Mouse (Mus musculus): ENCODE measurements around the gene Col6a1. TPM values are rescaled to one million over a fixed set of nuclear protein-coding genes. Genes with fewer than 3 reads are reported as not detected.

Gene Col6a1
- polyA plus RNA-seq, 1 experiment from 2014 or later, result 327 TPM

DNA sequence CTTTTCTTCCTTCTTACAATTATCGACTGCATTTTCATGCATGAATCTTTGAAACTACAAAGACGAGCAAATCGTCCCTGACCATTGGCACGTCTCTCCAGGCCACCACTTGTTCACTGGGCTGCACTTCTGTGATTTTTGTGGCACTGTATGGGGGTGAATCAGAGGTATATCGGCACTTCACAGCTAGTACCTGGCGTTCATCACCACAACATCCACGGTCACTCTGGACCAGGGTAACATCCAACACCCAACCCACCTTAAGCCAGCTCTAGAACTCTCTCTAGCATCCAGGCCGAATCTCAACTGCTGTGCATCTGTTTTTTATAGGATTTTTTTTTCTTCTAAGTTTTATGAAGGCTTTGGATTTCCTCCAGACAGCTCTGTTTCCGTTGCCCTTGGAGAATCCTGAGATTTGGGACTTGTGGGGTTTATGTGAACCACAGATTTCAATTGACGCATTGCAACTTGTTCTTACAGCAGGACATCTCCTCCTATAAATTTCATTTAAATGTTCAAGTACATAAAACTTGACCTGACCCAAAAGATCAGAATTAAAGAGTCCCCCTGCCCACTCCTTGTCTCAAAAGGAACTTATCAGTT lies 30.6 kb downstream of the Col6a1 start:
- Histone ChIP-seq H3K36me3 (ENCODE audit: control insufficient read depth, insufficient read depth, low read length) (no peaks in the 10 kb centered on the region), H3K4me2 (ENCODE audit: low read depth, low read length) (no peak overlapping the region), H3K4me1 (ENCODE audit: control insufficient read depth, insufficient read depth, low read length) (0 out of 2 replicates have a peak, but pooled peaks cover 5% of the 10 kb centered on the region), H3K4me3 (ENCODE audit: low read length) (no peak overlapping the region), H3K9me3 (ENCODE audit: control insufficient read depth, low read length) (no peaks in the 10 kb centered on the region), H3K27ac (ENCODE audit: low read length) (peak overlapping the region; percentile 79), H3K9ac (ENCODE audit: low read depth, low read length) (no peak overlapping the region), H3K27me3 (replicated peaks; ENCODE audit: control insufficient read depth, insufficient read depth, low read length) (no peaks in the 10 kb centered on the region)
- 63% methylated on average over 10 of the region's 10 CpGs for WGBS
- ATAC-seq, result no peak

DNA sequence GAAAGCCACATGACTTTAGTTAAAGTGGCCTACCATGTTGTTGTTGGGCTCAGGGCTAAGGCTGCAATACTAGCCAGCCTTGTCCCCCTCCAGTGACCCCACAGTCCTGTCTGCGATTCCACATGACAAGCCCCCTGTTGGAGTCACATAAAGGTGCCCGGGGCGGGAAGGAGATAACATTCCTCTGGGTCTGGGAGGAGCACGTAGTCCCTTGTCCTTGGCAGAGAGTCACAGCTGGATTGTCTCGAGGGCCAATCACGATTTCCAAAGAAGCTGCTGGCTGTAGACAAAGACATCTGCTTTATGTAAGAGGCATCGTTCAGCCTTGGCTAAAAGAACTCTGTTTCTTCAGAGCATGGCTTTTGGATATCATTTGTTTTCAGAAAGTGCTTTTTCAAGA lies 31.2 kb downstream of the Col6a1 start:
- H3K4me2 ChIP-seq (ENCODE audit: low read depth, low read length), result no peak overlapping the region
- no peaks in the 10 kb centered on the region for H3K27me3 ChIP-seq (replicated peaks; ENCODE audit: control insufficient read depth, insufficient read depth, low read length)
- H3K27ac ChIP-seq (ENCODE audit: low read length), result peak overlapping the region; percentile 79
- 29% methylated on average over 7 of the region's 7 CpGs for WGBS
- H3K4me3 ChIP-seq (ENCODE audit: low read length), result no peak overlapping the region
- no peaks in the 10 kb centered on the region for H3K36me3 ChIP-seq (ENCODE audit: control insufficient read depth, insufficient read depth, low read length)
- no peak overlapping the region for H3K9ac ChIP-seq (ENCODE audit: low read depth, low read length)
- no peaks in the 10 kb centered on the region for H3K9me3 ChIP-seq (ENCODE audit: control insufficient read depth, low read length)
- H3K4me1 ChIP-seq (ENCODE audit: control insufficient read depth, insufficient read depth, low read length), result 0 out of 2 replicates have a peak, but pooled peaks cover 3% of the 10 kb centered on the region
- peak; percentile 40; the same call in 1 of the 2 replicates for ATAC-seq

DNA sequence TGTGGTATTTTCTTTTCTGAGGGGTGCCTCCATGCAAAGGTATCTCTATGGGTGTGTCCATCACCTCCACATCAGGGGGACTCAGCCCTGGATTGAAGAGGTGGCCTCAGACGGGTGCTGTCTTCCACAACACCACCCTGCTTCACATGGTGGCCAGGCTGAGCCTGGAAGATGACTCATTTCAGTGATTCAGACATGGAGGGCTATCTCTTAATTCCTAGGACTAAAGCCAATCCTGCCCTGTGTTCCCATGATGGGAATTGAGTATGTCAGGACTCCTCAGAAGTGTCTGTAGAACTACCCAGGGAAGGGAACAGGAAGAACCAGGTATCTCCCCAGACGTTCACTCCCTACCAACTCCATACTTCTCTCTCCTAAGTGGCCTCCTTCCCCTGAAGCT lies 32.5 kb downstream of the Col6a1 start:
- Histone ChIP-seq H3K4me2 (ENCODE audit: low read depth, low read length) (no peak overlapping the region), H3K27ac (ENCODE audit: low read length) (no peak overlapping the region), H3K9me3 (ENCODE audit: control insufficient read depth, low read length) (no peaks in the 10 kb centered on the region), H3K27me3 (replicated peaks; ENCODE audit: control insufficient read depth, insufficient read depth, low read length) (no peaks in the 10 kb centered on the region), H3K4me1 (ENCODE audit: control insufficient read depth, insufficient read depth, low read length) (0 out of 2 replicates have a peak, but pooled peaks cover 3% of the 10 kb centered on the region), H3K9ac (ENCODE audit: low read depth, low read length) (no peak overlapping the region), H3K36me3 (ENCODE audit: control insufficient read depth, insufficient read depth, low read length) (no peaks in the 10 kb centered on the region), H3K4me3 (ENCODE audit: low read length) (no peak overlapping the region)
- ATAC-seq, result no peak
- WGBS, result 85% methylated on average over 2 of the region's 2 CpGs

DNA sequence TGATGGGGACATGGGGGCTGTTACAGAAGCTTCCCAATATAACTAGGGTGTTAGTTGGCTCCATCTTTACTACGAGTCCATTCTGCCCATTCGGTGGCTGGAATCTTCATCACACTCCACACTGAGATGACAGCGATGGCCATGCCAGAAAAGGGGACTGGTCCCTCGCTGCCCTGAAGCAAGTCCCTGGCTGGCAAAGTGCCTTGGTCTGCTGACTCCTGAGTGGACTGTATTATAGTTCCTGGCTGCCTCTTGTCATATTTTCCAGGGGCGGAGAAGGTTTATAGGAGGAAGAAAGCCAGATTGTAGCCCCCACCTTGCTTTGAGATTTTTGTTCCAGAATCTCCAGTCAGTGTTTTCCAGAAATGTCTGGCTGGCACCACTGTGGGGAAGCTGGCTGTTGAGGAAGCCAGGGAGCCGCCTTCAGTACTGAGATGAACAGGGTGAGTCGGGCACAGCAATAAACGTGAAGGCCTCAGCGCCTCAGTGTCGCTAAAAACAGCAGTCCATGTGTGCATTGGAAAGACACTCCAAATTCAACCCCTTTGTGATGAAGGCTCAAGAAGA lies 40.4 kb downstream of the Col6a1 start:
- no peak overlapping the region for H3K27ac ChIP-seq (ENCODE audit: low read length)
- 89% methylated on average over 10 of the region's 10 CpGs for WGBS
- no peak for ATAC-seq
- H3K9me3 ChIP-seq (ENCODE audit: control insufficient read depth, low read length), result no peaks in the 10 kb centered on the region
- H3K4me3 ChIP-seq (ENCODE audit: low read length), result no peak overlapping the region
- H3K4me1 ChIP-seq (ENCODE audit: control insufficient read depth, insufficient read depth, low read length), result peaks cover 18% of the 10 kb centered on the region
- H3K27me3 ChIP-seq (replicated peaks; ENCODE audit: control insufficient read depth, insufficient read depth, low read length), result no peaks in the 10 kb centered on the region
- no peak overlapping the region for H3K4me2 ChIP-seq (ENCODE audit: low read depth, low read length)
- H3K9ac ChIP-seq (ENCODE audit: low read depth, low read length), result no peak overlapping the region
- H3K36me3 ChIP-seq (ENCODE audit: control insufficient read depth, insufficient read depth, low read length), result no peaks in the 10 kb centered on the region

DNA sequence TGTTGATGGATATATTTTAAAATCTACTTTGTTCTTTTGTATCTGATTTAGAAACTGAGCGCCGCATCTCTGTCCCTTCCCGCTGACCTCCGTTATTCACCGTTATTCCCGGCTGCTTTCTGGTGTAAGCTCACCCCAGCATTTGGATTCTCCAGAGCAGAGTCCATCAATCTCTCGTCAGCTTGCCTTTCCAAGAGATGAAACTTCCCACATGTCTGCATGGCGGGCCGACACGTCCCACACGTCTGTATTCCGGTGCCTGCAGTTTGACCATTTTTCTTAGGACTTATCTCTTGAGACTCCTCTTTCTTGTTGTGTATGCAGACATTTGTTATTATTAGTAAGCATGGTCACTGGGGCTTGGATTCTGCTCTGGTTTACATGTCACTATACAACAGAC lies 42.0 kb downstream of the Col6a1 start:
- Histone ChIP-seq H3K9ac (ENCODE audit: low read depth, low read length) (no peak overlapping the region), H3K9me3 (ENCODE audit: control insufficient read depth, low read length) (no peaks in the 10 kb centered on the region), H3K27ac (ENCODE audit: low read length) (peak overlapping the region; percentile 21), H3K4me1 (ENCODE audit: control insufficient read depth, insufficient read depth, low read length) (peaks cover 21% of the 10 kb centered on the region), H3K27me3 (replicated peaks; ENCODE audit: control insufficient read depth, insufficient read depth, low read length) (no peaks in the 10 kb centered on the region), H3K36me3 (ENCODE audit: control insufficient read depth, insufficient read depth, low read length) (no peaks in the 10 kb centered on the region), H3K4me2 (ENCODE audit: low read depth, low read length) (no peak overlapping the region), H3K4me3 (ENCODE audit: low read length) (no peak overlapping the region)
- no peak for ATAC-seq
- 54% methylated on average over 12 of the region's 12 CpGs for WGBS

DNA sequence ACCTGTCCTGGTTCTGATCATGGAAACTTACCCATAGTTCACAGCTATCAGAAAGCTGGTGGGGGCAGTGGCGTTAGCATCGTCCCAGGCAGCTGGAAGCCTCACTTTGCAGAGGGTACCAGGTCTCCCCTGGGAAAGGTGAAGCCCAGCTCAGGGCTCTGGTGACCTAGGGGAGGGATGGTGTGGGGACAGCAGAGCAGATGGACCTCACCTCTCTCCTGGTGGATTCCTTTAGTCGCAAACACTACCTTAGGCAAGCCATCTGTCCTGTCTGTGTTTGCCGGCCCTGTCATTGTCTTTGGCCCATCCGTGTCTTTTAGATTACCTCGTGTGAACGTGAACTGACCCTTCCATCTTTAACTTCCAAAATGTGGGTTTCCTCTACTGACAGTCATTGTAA lies 42.5 kb downstream of the Col6a1 start:
- Histone ChIP-seq H3K36me3 (ENCODE audit: control insufficient read depth, insufficient read depth, low read length) (no peaks in the 10 kb centered on the region), H3K4me1 (ENCODE audit: control insufficient read depth, insufficient read depth, low read length) (peaks cover 21% of the 10 kb centered on the region), H3K9me3 (ENCODE audit: control insufficient read depth, low read length) (no peaks in the 10 kb centered on the region), H3K4me2 (ENCODE audit: low read depth, low read length) (no peak overlapping the region), H3K4me3 (ENCODE audit: low read length) (no peak overlapping the region), H3K27me3 (replicated peaks; ENCODE audit: control insufficient read depth, insufficient read depth, low read length) (no peaks in the 10 kb centered on the region), H3K27ac (ENCODE audit: low read length) (peak overlapping the region; percentile 52; the same call in 1 of the 2 replicates), H3K9ac (ENCODE audit: low read depth, low read length) (0 out of 2 replicates have a peak overlapping the region, but pooled peaks have one; percentile 38)
- no peak for ATAC-seq
- WGBS, result 60% methylated on average over 7 of the region's 7 CpGs

DNA sequence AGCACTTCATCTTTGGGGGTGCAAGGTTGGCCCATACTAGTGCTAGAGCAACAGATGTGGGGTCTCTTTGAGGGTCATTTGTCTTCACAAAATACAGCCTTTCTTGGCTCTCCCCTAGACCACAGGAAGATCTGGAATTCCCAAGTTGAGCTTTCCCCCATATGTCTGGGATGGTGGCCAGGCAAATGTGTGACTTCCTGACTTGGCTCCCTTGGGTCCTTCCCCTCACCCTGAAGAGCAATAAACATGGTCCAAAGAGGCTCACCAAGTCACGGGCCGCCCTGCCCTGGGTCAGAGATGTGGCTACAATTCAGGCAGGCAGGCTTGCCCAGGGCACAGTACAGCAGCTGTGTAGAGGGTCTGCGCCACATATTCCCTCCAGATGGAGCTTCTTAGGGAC lies 44.1 kb downstream of the Col6a1 start:
- peak; percentile 30 for ATAC-seq
- H3K27me3 ChIP-seq (replicated peaks; ENCODE audit: control insufficient read depth, insufficient read depth, low read length), result no peaks in the 10 kb centered on the region
- H3K4me2 ChIP-seq (ENCODE audit: low read depth, low read length), result no peak overlapping the region
- H3K27ac ChIP-seq (ENCODE audit: low read length), result peak overlapping the region; percentile 86
- no peak overlapping the region for H3K9ac ChIP-seq (ENCODE audit: low read depth, low read length)
- no peaks in the 10 kb centered on the region for H3K36me3 ChIP-seq (ENCODE audit: control insufficient read depth, insufficient read depth, low read length)
- H3K4me3 ChIP-seq (ENCODE audit: low read length), result no peak overlapping the region
- no peaks in the 10 kb centered on the region for H3K9me3 ChIP-seq (ENCODE audit: control insufficient read depth, low read length)
- 64% methylated on average over 3 of the region's 3 CpGs for WGBS
- peaks cover 21% of the 10 kb centered on the region for H3K4me1 ChIP-seq (ENCODE audit: control insufficient read depth, insufficient read depth, low read length)

DNA sequence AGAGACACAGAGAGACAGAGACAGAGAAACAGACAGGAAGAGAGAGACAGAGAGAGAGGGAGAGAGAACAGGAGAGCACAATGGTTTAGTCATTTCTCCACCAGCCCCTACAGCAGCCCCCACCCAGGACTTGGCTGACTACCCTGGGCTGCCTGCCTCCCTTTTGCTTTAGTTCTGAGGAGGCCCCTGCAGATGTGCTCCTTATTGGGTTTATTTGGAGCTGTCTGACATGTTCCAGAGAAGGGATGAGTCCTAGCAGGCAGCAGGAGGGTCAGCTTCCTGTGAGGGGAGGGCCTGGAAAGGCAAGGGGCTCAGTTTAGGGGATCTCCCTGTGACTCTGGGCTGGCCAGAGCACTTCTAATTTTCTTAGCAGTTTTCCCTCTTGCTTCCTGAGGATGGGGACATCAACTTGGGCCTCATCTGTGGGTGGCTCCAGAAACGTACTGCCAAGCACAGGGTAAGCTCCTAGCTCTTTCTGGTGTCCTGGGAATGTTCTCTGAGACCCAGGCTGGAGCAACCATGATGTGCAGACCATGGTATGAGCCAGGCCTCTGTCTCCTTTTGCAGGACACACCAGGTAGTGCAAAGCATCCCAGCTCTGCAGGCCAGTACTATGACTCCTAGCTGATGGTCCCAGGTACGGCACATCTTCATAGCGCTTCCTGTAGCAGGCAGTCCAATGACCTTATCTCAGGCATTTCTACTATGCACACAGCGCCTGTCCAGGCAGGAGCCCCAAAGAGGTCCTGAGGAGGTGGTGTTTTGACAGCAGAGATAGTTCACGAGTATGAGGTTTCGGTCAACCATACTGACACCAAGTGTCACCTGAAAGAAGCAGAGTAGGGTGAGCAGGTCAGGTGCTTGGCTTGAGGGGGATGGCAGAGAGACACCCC lies 45.0 kb downstream of the Col6a1 start:
- Histone ChIP-seq H3K4me1 (ENCODE audit: control insufficient read depth, insufficient read depth, low read length) (peaks cover 21% of the 10 kb centered on the region), H3K27ac (ENCODE audit: low read length) (peak overlapping the region; percentile 86), H3K9me3 (ENCODE audit: control insufficient read depth, low read length) (no peaks in the 10 kb centered on the region), H3K4me2 (ENCODE audit: low read depth, low read length) (no peak overlapping the region), H3K9ac (ENCODE audit: low read depth, low read length) (peak overlapping the region; percentile 11; the same call in 1 of the 2 replicates), H3K4me3 (ENCODE audit: low read length) (no peak overlapping the region), H3K36me3 (ENCODE audit: control insufficient read depth, insufficient read depth, low read length) (no peaks in the 10 kb centered on the region), H3K27me3 (replicated peaks; ENCODE audit: control insufficient read depth, insufficient read depth, low read length) (no peaks in the 10 kb centered on the region)
- peak; percentile 87 for ATAC-seq
- 60% methylated on average over 6 of the region's 6 CpGs for WGBS

DNA sequence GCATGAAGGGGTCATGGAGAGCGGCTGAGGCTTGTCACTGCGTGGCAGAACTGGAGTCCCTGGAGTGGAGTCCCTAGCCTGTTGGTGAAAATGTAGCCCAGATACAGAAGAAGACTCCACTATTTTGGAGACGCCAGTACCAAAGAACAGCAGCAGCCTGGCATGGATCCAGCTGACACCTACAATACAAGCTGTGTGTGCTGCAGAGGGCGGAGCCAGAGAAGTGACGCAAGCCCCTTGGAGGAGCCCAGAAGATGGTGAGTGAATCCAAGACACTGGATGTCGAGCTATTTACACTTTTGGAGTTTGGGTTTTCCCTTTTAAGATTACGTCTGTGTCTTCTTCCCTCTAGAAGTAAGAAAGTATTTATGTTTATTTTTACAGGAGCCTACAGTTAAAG lies 47.8 kb downstream of the Col6a1 start:
- Histone ChIP-seq H3K4me2 (ENCODE audit: low read depth, low read length) (no peak overlapping the region), H3K27me3 (replicated peaks; ENCODE audit: control insufficient read depth, insufficient read depth, low read length) (no peaks in the 10 kb centered on the region), H3K36me3 (ENCODE audit: control insufficient read depth, insufficient read depth, low read length) (no peaks in the 10 kb centered on the region), H3K4me3 (ENCODE audit: low read length) (no peak overlapping the region), H3K4me1 (ENCODE audit: control insufficient read depth, insufficient read depth, low read length) (peaks cover 18% of the 10 kb centered on the region), H3K9me3 (ENCODE audit: control insufficient read depth, low read length) (no peaks in the 10 kb centered on the region), H3K9ac (ENCODE audit: low read depth, low read length) (no peak overlapping the region), H3K27ac (ENCODE audit: low read length) (peak overlapping the region; percentile 72)
- no peak for ATAC-seq
- WGBS, result 50% methylated on average over 7 of the region's 7 CpGs

Measured in intestine, embryonic 16.5 days (tissue).